Mouse (Mus musculus): ENCODE results near the gene Mettl14.
"Not testable (repeated sequence)": the region's sequence is repeated elsewhere in the genome, so short reads cannot be mapped to it uniquely, and the experiment has no call there.

Mettl14 gene

DNA sequence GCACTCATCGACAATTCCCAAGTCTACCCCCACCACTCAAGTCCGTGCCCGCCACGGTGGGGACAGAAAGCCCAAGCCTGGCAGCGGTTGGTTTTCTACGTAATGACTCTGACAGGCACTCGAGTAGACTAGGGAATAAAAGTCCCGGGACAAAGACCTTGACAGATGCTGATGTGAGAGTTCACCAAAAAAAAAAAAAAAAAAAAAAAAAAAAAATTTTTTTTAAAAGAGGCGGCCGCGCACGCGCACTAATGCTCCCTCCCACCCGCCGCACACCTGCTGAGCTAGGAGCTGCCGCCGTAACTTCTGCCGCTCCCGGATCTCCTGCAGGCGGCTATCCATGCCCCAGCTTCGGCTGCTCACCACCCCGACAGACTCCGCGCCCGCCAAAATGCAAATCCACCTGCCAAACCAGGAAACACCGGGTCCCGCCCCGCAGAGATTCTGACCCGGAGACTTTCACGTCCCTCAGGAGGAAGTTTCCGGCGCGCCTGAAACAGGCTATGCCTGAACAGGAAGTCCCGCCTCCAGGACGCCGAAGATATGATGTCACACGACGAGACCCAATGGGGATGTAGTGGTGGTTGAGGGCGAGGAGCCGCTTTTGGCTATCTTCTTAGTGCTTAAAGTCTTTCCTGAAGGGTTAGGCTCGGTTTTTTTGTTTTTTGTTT is at the start of gene Mettl14:
Gene Mettl14, minus strand, starts transcription at position 623 of the 671 bp plus-strand sequence.
- DNase-seq (ENCODE audit: low spot score in 2 of 2), result peak; percentile 93 to 95

DNA sequence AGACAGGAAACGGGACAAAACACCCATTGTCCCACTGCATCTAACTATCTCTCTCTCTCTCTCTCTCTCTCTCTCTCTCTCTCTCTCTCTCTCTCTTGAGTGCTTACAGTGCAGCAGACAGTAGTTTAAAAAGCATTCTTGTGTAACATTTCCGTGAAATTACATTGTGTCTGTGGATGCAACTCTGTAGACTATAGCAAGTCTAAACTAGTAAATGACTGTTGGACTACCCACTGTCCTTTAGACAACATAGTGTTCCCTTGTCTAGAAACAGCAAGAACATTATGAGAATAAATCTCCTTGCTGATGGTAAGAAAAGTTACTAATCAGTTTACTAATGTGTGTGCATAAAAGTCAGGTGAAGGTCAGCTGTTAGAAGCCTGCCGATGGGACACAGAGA is 47.5 kb upstream of the Mettl14 start:
- no peak for DNase-seq (ENCODE audit: low spot score in 2 of 2)

DNA sequence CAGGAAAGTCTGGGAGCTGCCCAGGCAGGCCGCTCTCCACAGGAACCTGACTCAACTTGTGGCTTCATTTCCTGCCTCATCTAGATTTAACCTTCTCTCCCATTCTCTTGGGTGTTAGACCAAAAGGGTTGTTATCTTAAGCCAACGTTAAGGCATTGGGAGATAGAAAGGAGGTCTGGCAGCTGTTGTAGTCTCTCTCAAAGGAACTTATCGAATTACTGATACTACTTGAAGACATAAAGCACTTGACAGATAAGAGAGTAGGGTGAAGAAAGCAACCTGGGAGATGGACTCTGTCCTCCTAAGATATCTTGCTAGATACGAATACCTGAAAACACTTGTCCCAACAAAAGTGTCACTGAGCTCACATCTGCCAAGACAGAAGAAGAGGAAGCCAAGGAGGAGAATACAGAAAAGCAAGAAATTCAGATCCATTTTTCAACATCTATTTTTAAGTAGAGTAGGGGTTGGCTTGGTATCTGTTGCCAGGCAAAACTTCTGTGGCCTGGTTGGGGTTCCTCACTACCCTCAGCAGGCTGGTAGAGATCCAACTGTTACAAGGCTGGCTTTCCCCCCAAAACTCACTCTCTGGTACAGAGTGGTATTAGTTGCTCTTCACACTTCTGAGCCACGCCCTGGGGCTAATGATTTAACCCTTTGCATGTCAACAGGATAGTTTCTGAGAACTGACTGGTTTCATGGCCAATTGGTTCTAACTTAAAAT is 46.2 kb upstream of the Mettl14 start:
- no peak for DNase-seq (ENCODE audit: low spot score in 2 of 2)

DNA sequence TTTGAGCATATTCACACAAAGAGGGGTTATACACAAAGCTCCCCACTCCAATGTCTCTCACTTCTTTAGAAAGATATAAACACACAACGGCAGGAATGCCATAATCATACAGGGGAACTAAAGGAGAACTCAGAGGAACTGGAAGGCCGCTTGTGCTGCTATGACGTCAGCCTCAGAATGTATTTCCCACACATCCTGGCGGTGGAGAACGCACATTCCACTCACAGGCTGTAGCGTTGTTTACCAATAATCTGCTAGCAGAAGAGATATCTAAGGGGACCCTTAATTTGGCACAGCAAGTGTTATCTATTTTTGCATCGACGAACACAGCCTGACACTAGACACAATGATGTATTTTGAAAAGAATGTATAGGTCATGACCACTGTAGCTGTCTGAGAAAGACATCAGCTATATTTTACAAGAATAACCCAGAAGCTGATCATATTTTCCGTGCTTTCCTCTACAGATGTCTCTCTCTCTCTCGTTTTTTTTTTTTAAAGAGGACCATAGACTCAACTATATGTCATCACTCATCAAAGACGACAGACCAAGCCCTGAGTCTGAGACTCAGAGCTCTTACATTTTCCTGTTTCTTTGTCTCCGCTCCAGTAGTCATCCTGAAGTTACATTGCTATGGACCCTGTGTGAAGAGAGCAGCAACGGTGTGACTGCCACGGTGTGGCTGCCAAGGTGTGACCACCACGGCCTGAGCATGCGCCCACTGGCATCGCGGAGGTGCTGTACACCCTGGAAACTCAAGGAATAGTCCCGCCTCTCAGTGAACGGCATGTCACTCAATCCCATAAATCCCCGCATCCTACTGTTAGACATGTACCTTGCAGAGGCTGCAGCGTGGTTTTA is 43.9 kb upstream of the Mettl14 start:
- DNase-seq (ENCODE audit: low spot score in 2 of 2), result no peak

DNA sequence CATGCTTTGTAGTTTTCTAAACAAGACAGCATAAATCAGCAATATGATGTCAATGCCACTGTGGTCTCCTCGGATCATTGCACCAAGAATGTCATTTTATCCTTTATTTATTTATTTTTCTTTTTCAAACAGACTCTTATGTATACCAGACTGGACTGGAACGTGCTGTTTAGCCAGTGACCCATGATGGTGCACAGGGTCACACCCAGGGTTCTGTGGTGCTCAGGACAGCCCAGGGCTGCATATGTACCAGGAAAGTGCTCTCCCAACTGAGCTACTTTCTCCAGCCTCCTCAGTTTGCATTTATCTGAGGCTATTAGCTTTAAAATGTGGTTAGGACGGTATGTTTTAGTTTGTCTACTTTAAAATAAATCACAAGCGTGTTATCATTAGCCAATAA is 42.1 kb upstream of the Mettl14 start:
- DNase-seq (ENCODE audit: low spot score in 2 of 2), result no peak

GRCm38 (mm10) chr3:123425647-123426046 is 39.7 kb upstream of the Mettl14 start:
- no peak for DNase-seq (ENCODE audit: low spot score in 2 of 2)

DNA sequence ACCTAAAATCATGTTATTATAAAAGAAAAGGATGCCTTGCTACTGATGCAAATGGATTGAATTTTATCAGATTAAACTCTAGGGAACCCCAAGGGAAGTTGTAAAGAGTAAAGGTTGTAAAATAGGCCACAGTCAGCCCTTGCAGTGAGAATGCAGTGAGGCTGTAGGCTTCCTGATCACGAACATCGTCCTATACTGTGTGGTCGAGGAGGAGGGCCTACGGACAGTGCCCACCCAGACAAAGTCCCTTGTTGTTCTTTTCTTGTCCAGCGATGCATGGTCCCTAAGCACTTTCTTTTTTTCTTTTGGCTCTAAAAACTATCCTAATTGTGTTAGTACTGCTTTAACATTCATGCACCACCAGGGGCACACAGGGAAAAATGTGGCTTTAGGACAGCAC is 27.3 kb upstream of the Mettl14 start:
- DNase-seq (ENCODE audit: low spot score in 2 of 2), result no peak

GRCm38 (mm10) chr3:123411821-123412578 is 26.1 kb upstream of the Mettl14 start:
- no peak for DNase-seq (ENCODE audit: low spot score in 2 of 2)

GRCm38 (mm10) chr3:123404945-123405344 is 19.0 kb upstream of the Mettl14 start:
- DNase-seq (ENCODE audit: low spot score in 2 of 2), result no peak

DNA sequence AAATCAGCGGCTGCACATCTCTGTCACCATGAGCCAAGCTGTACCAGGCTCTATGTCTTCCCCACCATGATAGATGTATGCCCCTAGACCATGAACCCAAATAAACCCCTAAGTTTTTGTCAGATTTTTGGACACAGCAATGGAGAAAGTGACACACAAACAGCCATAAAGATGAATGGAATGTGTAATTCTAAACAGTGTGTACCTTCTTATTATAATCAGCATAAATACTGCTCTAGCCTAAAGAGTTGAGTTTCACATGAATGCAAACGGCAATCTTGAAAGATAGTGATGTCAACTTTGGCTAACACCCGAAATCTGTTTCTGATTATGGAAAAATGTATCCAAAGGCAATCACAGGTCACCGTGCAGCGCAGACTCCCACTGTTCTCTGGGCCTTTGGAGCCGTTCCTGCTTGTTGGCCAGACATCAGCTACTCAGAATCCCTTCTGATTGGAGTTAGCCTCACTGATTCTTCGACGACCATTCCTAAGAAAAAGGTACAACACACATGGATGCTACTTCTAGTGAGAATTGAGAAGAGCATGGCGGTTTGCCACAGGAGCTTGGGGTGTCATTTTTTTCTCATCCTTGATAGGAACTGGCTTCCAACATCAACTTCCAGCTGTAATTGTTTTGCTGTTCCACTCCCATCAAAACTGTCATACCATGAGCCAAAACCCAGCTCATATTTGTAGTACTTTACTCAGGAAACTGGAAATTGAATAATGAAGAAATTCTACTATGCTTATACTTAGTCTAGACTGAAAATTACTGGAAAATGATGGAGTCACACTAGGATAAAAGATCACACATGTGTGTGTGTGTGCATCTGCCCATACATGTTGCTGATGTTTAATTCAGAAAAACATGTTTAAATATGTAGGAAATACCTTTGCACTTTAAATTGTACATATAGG is 11.9 kb upstream of the Mettl14 start:
- no peak for DNase-seq (ENCODE audit: low spot score in 2 of 2)

DNA sequence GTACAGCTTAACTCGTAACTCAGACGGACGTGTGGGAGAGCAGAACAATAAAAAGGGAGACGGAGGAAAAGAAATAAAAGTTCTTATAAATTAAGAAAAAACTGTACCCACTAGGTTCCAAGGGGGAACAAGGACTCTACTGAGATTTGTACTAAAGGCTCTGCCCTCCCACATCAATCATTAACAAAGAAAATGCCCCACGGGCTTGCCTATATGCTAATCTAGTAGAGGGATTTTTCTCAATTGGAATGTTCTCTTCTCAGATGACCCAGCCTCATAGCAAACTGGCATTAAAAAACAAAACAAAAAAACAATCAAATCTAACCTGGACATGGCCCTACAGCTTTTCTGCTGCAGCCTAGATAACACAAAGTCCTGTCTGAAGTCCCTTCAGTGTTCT is 9.7 kb upstream of the Mettl14 start:
- DNase-seq (ENCODE audit: low spot score in 2 of 2), result no peak

- no peak for DNase-seq (ENCODE audit: low spot score in 2 of 2)
Observed at GRCm38 (mm10) chr3:123391180-123391579, 5.3 kb upstream of the Mettl14 start.

GRCm38 (mm10) chr3:123386157-123386780 is 361 bp upstream of the Mettl14 start:
- not testable (repeated sequence) for DNase-seq (ENCODE audit: low spot score in 2 of 2)

DNA sequence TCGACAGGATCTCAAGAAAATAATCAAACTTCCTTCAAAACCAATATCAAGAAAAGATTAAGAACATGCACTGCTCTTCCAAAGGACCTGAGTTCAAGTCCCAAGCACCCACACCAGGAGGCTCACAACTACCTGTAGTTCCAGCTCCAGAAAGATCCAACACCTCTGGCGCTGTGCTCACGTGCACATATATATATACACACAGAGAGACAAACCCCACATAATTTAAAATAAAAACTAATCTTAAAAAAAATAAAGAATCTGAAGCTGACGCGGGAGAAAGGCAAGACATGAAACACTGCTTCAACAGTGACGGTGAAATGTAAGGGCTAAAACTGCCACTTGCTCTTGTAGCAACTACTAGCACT is 806 bp downstream of the Mettl14 start:
- no peak for DNase-seq (ENCODE audit: low spot score in 2 of 2)

DNA sequence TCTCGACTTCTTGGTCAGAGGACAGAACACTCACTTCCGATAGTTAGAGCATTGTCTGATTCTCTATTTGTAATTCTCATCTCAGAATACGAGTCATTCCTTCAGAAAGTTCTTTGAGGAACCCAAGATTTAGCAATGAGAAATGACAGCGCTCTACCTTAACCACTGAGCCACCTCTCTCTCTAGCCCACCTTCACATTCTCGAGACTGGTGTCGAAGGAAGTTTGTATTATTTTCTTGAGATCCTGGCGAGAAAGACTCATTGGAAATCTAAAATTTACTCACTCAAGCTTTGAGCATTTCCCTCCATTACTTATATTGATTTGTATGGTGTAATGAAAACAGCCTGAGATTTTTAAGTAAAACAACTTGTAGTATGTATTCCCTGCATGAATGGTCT is 1.5 kb downstream of the Mettl14 start:
- no peak for DNase-seq (ENCODE audit: low spot score in 2 of 2)

GRCm38 (mm10) chr3:123376562-123376961 is 9.3 kb downstream of the Mettl14 start:
- DNase-seq (ENCODE audit: low spot score in 2 of 2), result no peak

GRCm38 (mm10) chr3:123371766-123372535 is 14.0 kb downstream of the Mettl14 start:
- no peak for DNase-seq (ENCODE audit: low spot score in 2 of 2)

DNA sequence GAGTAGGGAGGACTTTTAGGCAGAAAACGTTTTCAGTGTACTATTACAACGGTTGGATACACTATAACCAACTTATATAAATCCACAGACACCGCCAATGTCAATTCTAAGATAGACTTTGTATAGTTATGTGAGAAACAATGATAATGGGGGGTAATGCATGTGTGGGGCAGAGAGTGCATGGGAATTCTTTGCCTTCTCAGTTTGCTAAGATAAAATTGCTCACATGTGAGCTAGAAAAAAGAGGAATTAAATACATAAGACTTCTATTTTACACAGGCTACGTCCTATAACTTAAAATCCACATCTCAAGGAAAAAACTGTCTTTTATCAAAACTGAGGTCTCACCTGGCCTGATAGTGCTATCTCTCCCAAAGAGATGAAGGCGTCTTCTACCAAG is 15.0 kb downstream of the Mettl14 start:
- no peak for DNase-seq (ENCODE audit: low spot score in 2 of 2)

DNA sequence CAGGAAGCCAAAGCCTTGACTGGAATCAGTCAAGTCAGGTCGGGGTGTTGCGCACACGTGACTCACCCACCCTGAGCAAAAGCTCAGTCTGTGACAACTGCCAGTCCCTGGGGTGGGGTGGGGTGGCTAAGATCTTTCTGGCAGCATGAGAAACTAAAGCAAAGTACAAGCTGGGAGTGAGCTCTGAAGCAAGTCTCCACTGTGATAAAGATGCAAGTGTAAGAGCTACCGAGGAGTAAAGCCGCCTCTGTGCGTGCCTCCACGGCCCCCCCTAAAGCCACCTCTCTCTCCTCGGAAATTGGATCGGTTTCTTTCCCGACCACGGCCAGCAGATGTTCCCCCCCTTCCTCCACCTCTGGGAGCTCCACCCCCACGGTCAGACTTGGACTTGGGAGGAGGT is 16.7 kb downstream of the Mettl14 start:
- DNase-seq (ENCODE audit: low spot score in 2 of 2), result no peak

GRCm38 (mm10) chr3:123366820-123367219 is 19.1 kb downstream of the Mettl14 start:
- DNase-seq (ENCODE audit: low spot score in 2 of 2), result not testable (repeated sequence)

Data from natural killer cell, adult 2 months (primary cell).